Mouse (Mus musculus) macrophage (primary cell): ENCODE results near the gene Slc22a15. TPM values are rescaled to one million over a fixed set of nuclear protein-coding genes. Genes with fewer than 3 reads are reported as not detected.

Experiments
- H3K27ac ChIP-seq: fragments of 350-480 bp; formaldehyde crosslinking; 2 replicates; pipeline ENCODE4 v1.9.0; 2021
- H3K36me3 ChIP-seq: fragments of 350-480 bp; formaldehyde crosslinking; 2 replicates; pipeline ENCODE4 v1.9.0; 2021; ENCODE audit errors: inconsistent target
- H3K4me3 ChIP-seq: fragments of 350-480 bp; formaldehyde crosslinking; 2 replicates; pipeline ENCODE4 v1.9.0; 2021; ENCODE audit errors: inconsistent target
- H3K79me2 ChIP-seq: fragments of 350-480 bp; formaldehyde crosslinking; 2 replicates; pipeline ENCODE4 v1.9.0; 2021; ENCODE audit errors: inconsistent target
- WGBS: methylation state at CpG from one replicate; pipeline ENCODE4 v1.1.7; 2026; ENCODE audit warnings: inconsistent platforms; ENCODE audit not compliant: missing documents; 5-methylcytosine and 5-hydroxymethylcytosine counted together
- polyA plus RNA-seq: library from polyadenylated mRNA; stranded (reverse); fragments of 250-400 nt; gene quantifications from 3 replicates; pipeline ENCODE4 v1.2.4, GENCODE M21; 2018; ENCODE audit warnings: inconsistent platforms

The Slc22a15 gene
- polyA plus RNA-seq, 1 experiment from 2014 or later = 1.8 TPM

DNA sequence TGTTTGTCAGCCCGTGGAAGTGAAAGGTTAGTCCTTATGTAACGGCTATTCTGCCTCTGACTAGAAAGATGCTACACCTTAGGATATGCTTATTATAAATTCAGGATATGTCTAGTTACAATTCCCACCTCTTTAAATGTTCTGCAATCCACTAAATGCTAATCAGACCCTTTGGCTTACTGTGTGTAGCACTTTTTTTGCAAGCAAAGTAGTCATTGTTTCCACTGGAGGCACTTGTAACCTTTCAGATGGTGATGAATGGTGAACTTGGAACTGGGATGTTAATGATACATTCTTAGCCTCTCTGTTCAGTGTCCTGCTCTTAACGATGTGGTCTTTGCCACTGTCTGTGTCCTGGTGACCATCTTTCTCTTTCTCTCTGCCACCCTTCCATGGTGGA lies 12.1 kb upstream of the Slc22a15 start:
- Histone ChIP-seq H3K79me2 (no peaks in the 10 kb centered on the region), H3K4me3 (no peak overlapping the region), H3K36me3 (no peaks in the 10 kb centered on the region), H3K27ac (no peak overlapping the region)
- 69% methylated on average over 3 of the region's 3 CpGs for WGBS

DNA sequence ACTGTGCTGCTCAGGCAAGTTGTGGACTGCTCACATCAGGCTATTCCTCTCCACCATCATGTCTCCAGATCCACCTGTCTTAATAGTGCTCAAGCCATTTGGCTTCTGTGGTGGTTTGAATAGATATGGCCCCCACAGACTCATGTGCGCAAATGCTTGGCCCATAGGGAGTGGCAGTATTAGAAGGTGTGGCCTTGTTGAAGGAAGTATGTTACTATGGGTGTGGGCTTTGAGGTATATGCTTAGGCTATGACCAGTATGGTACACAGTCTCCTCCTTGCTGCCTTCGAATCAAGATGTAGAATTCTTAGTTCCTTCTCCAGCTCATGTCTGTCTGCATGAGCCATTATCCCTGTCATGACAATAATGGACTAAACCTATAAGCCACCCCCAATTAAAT lies 9.6 kb upstream of the Slc22a15 start:
- WGBS = 100% methylated on average over 2 of the region's 2 CpGs

DNA sequence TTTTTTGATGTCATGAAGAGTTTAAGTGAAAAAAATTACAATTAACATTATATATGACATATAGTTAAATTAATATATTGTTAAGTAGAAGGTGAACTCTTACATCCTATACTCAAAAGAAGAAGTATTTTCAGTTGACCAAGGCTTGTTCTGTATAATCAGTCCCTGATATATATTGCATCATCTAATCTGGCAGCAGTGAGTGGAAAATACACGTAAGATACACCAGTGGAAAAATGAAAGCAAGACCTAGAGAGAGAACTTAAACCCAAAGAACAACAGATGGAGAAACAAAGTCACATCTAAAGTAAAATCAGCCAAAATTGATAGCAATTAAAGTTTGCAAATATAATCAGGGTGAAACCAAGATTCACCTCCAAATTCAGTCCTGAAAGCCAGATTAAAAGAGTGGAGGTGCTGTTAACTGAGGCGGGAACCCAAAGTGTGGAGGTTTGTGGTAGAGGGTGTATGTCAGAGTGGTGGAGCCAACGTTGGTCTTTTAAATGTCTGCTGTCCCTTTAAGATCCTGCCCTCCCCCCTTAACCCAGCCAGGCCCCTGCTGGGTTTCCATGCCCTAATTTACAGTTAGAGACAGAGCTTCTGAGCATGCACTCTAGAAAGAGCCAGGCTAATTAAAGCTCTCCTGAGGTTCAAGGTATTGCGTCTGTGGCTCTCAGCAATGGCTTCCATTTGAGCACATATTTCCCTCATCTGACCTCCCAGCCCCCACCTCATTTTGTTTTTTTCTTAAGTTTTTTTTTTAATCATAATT lies 5.0 kb upstream of the Slc22a15 start:
- 65% methylated on average over 4 of the region's 4 CpGs for WGBS
- no peak overlapping the region for H3K27ac ChIP-seq
- no peaks in the 10 kb centered on the region for H3K36me3 ChIP-seq
- no peak overlapping the region for H3K4me3 ChIP-seq
- no peaks in the 10 kb centered on the region for H3K79me2 ChIP-seq

More for the DNA sequence above, 9.6 kb upstream of the Slc22a15 start:
- Histone ChIP-seq H3K79me2 (no peaks in the 10 kb centered on the region), H3K27ac (no peak overlapping the region), H3K36me3 (no peaks in the 10 kb centered on the region), H3K4me3 (no peak overlapping the region)

DNA sequence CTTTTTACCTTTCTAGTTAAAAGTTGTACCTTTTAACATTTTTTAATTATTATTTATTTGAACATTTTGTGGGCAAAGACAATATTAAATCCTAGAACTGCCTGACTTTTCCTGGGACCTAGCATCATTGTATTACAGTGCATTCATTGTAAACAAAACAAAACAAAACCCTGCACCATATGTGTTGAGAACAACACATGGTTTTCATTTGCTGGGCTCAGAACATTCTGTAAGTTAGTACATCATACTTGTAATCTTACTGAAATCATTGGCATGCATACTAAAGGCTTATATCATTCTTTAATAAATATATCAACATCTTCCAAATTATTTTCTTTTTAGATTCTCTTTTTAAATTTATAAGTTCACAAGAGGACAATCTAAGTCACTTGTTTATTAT lies 2.4 kb upstream of the Slc22a15 start:
- no peak overlapping the region for H3K4me3 ChIP-seq
- H3K27ac ChIP-seq = no peak overlapping the region
- H3K79me2 ChIP-seq = no peaks in the 10 kb centered on the region
- no peaks in the 10 kb centered on the region for H3K36me3 ChIP-seq

DNA sequence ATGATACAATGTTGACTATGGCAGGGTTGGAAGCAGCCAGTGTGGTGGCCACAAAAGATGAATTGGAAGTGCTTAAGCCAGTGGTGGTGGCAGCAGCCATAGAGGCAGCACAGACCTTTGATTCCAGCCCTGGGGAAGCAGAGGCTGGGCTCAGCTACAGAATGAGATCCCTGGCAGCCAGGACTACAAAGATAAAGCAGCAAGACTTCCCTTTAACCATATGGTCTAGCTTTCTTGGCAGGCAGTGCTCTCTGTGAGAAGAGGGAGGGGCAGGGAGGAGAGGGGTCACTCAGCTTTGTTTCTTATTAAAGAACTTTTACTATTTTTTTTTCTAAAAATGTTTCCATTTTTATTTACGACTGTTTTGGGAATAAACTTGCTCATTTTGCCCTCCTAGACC lies 1.4 kb upstream of the Slc22a15 start:
- Histone ChIP-seq H3K27ac (no peak overlapping the region), H3K79me2 (no peaks in the 10 kb centered on the region), H3K4me3 (no peak overlapping the region), H3K36me3 (no peaks in the 10 kb centered on the region)
- 50% methylated on average over 1 of the region's 1 CpGs for WGBS

DNA sequence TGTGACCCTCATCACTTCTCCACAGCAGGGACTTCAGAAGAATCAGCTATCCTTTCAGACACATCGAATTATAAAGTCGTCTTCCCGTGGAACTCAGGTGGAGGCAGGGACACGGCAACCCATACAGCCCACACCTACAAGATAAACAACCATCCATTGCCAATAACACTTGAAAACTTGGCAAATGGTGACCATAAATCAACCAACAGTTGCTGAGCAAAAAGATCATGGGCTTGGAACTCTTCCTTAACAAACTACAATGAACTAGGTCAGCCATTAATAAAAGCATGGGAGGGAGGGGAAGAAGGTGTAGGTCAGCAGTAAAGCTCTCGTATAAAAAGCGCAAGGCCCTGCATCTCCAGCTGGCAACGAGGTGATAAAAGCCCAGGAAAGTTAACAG lies 1.9 kb downstream of the Slc22a15 start:
- Histone ChIP-seq H3K79me2 (no peaks in the 10 kb centered on the region), H3K36me3 (no peaks in the 10 kb centered on the region), H3K4me3 (no peak overlapping the region), H3K27ac (no peak overlapping the region)
- 94% methylated on average over 7 of the region's 7 CpGs for whole genome bisulfite sequencing

DNA sequence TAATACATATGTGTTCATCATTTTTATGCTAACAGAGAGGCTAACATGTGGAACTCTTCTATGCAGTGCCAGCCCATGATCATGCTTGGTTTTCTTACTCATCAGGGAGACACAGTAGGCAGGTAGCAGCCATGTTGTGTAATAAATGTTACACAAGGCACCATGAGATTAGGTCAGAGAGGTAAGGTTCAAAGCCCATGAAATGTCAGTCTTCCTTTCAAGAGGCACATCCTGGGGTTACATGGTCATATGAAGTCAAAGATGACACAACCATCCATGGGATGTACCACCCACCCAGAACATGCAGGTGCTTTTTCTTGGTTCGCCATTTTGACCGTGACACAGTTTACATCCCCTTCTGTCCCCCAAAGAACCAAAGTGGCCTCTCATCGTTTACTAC lies 5.7 kb downstream of the Slc22a15 start:
- no peak overlapping the region for H3K4me3 ChIP-seq
- H3K27ac ChIP-seq = no peak overlapping the region
- no peaks in the 10 kb centered on the region for H3K36me3 ChIP-seq
- WGBS = 93% methylated on average over 3 of the region's 3 CpGs
- no peaks in the 10 kb centered on the region for H3K79me2 ChIP-seq

DNA sequence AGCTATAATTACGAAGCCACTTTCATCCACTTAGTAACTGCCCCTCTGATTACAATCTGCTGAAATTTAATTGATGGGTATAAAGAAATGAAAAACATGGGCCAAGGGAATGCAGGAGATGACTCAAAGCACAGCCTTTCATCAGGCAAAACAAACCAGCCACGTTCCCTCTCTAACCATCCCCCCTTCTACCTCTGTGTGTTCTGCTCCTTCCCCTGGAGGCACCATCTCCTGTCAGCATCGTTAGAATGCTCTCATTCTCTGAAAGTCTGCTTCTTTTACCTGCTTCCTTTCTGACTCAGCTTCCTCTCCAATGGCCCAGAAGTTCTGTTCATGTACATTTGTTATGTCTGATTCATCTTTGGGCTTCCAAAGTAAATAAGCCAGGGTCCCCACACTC lies 6.6 kb downstream of the Slc22a15 start:
- WGBS = 47% methylated on average over 3 of the region's 3 CpGs
- Histone ChIP-seq H3K36me3 (no peaks in the 10 kb centered on the region), H3K79me2 (no peaks in the 10 kb centered on the region), H3K4me3 (no peak overlapping the region), H3K27ac (no peak overlapping the region)

DNA sequence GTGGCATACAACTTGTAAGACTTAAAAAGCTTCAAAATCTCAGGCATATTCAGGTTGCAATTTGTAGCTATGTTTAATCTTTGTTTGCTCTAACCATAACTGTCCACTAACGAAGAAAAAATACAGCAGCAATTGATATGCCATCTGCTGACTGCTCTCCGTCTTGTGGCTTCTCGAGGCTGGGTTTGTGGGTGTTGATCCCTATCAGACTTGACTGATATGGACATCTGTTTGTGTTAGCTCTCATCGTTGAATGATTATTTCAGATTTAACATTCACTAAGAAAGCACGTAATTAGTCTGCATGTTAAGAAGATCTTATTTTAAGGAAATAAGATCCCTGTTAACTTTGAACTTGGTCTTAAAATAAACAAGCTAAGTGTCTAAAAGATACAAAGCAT lies 7.7 kb downstream of the Slc22a15 start:
- Histone ChIP-seq H3K27ac (no peak overlapping the region), H3K36me3 (no peaks in the 10 kb centered on the region), H3K4me3 (no peak overlapping the region), H3K79me2 (no peaks in the 10 kb centered on the region)
- WGBS = 94% methylated on average over 5 of the region's 5 CpGs

DNA sequence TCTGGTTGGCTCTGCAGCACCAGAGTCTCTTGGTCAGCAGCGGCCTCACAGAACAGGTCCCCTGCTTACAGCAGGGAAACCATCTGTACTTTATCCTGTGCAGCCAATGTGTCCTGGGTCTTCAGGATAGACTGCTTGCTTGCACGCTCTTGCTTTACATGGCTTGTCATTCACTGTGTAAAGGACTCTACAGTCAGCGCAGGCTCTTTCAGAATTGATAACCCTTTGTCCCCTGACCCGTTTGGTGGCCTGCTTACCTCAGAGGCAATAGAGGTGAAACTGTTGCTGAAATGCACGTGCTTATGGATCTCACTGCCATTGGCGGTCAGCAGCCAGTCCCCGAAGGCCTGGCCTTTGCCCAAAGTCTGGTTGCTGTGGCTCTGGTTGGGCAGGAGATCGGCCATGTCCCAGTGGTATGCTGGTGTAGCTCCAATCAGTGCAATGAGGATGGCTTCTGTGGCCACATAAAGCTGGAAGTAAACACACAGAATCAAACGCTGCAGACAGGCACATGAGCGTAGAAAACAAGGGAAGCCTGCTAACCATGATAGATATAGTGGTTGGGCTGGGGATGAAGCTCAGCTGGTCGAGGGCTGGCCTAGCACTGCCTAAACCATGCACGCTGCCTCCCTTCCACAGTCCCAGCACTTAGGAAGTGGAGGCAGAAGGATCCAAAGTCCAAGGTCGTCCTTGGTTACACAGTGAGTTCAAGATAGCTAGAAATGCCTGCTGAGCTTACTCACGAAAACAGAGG lies 9.0 kb downstream of the Slc22a15 start:
- no peaks in the 10 kb centered on the region for H3K36me3 ChIP-seq
- H3K4me3 ChIP-seq = no peak overlapping the region
- H3K27ac ChIP-seq = no peak overlapping the region
- 94% methylated on average over 14 of the region's 14 CpGs for WGBS
- H3K79me2 ChIP-seq = no peaks in the 10 kb centered on the region

DNA sequence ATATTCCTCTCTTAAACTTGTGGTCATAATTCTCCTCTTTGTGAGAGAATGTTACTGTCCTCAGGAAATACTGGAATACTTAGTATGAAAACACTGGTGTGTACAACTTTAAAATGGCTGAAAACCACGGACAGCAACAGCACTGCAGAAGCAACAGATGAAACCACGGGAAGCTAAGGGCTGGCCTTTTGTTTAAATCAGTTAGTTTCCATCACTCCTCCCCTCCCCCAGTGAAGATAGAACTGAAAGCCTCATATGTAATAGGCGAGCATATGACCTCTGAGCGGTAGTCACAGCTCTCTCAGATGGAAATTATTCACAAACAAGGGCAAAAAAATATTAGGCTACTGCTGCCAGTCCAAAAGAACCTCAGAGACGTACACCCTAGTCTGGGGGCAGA lies 10.0 kb downstream of the Slc22a15 start:
- Histone ChIP-seq H3K36me3 (no peaks in the 10 kb centered on the region), H3K4me3 (no peak overlapping the region), H3K79me2 (no peaks in the 10 kb centered on the region), H3K27ac (no peak overlapping the region)
- 64% methylated on average over 5 of the region's 5 CpGs for WGBS

DNA sequence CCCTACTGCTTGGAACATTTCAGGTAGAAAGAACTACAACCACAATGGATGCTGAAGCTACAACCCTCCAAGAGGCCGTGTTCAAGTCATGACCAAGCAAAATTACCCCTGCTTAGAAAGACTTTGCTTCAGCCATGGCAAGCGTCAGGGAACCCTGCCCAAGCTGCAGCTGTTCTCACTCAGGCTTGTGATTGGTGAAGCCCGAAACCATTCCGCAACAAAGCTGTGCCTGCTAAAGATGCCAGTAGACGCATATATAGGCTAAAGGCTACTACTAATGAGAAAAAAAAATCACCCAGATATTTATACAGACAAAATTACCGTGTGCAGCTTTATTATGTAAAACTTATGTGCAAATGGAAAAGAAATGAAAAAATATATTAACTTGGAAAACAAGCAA lies 12.2 kb downstream of the Slc22a15 start:
- H3K4me3 ChIP-seq = no peak overlapping the region
- H3K27ac ChIP-seq = no peak overlapping the region
- WGBS = over 99% methylated on average over 6 of the region's 6 CpGs
- H3K36me3 ChIP-seq = no peaks in the 10 kb centered on the region
- H3K79me2 ChIP-seq = no peaks in the 10 kb centered on the region

DNA sequence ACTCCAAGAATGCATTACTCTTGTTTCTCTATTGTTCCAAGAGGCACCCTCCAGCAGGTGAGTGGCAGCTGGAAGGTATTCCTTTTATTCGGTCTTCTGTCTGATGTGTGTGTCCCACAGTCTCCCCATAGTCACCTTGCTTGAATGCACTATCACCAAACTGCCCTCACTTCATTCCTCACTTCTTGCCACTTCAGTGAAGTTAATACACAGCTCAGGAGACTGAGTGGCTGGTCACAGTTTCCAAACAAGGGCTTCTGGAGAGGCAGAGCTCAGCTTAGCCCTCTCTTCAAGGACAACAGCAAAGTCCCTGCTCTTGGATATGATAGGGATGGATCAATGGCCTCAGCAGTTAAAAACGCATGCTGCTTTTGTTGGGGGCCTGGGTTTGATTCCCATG lies 17.2 kb downstream of the Slc22a15 start:
- WGBS = 91% methylated on average over 2 of the region's 2 CpGs
- Histone ChIP-seq H3K79me2 (no peaks in the 10 kb centered on the region), H3K4me3 (no peak overlapping the region), H3K36me3 (no peaks in the 10 kb centered on the region), H3K27ac (no peak overlapping the region)

DNA sequence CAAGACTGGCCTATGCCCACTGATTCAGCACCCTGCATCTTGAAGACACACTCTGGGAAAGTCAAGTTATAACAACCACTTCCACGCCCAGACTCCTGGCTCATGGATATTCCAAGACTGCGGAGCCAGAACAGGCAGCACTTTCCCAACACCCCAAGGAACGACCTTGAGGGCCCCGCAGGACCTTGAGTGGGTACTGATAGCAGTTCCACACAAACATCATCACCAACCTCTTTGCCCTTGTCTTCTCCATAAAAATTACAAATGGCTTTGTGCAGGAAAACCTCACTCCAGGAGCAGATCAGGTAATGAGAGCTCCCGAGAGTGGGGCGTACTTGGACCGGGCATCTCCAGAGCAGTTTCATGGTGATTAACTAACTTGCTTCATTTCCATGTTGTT lies 19.5 kb downstream of the Slc22a15 start:
- H3K27ac ChIP-seq = no peak overlapping the region
- H3K4me3 ChIP-seq = no peak overlapping the region
- H3K79me2 ChIP-seq = no peaks in the 10 kb centered on the region
- WGBS = 92% methylated on average over 7 of the region's 7 CpGs
- no peaks in the 10 kb centered on the region for H3K36me3 ChIP-seq

DNA sequence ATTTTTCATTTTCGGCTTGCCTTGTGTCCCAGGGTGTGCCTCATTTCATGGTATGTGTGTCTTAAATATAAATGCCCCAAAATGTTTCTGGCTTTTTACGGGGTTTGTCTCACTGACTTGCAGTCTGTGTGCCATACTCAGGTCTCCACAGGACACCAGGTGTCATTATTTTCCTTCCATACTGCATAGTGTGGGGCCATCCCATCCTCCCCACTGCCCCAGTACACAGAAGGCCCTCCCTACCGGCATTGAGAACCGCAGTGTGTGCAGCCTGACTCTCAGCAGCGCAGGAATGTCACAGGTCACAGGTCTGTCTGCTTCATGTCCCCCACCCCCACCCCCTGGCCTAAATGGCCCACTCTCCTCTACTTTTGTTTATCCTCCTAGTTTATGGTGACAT lies 21.2 kb downstream of the Slc22a15 start:
- Histone ChIP-seq H3K36me3 (no peaks in the 10 kb centered on the region), H3K79me2 (no peaks in the 10 kb centered on the region), H3K27ac (no peak overlapping the region), H3K4me3 (no peak overlapping the region)
- 98% methylated on average over 5 of the region's 5 CpGs for WGBS
